Mouse (Mus musculus) lung, postnatal 10 days (tissue): Measurements from ENCODE around the gene Zfp292.
"Not testable (repeated sequence)": the region's sequence is repeated elsewhere in the genome, so short reads cannot be mapped to it uniquely, and the experiment has no call there.

Experiments
- DNase-seq: peaks from one replicate; pipeline ENCODE4 v3.0.0; 2021

Zfp292 gene

DNA sequence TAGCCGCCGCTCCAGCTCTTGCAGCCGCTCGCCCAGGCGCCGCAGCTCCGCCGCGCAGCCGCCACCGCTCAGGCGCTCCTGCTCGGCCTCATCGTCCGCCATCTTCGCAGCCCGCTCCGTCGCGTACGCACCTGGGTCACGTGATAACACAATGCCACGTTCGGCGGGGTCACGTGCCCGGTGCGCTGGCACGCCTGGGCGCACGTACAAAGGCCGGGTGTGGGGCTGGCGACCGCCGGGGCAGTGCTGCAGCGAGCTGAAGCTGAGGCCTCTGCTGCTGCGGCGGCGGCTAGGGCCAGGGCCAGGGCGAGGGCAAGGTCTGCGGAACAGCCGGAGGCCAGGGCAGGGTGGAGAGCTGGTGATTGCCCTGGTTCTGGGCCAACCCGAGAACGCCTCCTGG lies at the start of gene Zfp292:
TSS of gene Zfp292 (minus strand) at position 143 of the 400 bp plus-strand sequence.
- DNase-seq = peak; percentile 94

- DNase-seq = not testable (repeated sequence)
Observed at GRCm38 (mm10) chr4:34928386-34928785, 45.6 kb upstream of the Zfp292 start.

GRCm38 (mm10) chr4:34922177-34922870 lies 39.6 kb upstream of the Zfp292 start:
- peak; percentile 63 for DNase-seq

DNA sequence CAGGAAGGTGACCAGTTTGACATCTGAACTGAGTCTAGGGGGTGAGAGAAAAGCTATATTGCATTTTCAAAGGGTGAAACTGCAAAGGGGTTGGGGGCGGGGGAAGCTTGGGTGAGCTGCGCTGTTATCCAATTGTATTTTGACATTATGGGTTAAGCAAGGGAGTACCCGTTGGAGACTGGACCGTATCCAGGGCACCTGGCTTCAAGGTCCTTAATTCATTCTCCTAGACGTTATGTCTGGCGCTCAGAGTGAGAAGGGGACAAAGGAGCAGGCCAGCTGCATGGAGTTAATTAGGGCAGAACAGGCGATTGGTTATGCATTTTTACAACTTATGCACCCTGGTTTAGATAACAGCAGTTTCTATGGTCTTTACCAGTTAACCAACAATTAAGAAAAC lies 34.6 kb upstream of the Zfp292 start:
- DNase-seq = no peak

- DNase-seq = no peak
Observed at GRCm38 (mm10) chr4:34912171-34912570, 29.4 kb upstream of the Zfp292 start.

DNA sequence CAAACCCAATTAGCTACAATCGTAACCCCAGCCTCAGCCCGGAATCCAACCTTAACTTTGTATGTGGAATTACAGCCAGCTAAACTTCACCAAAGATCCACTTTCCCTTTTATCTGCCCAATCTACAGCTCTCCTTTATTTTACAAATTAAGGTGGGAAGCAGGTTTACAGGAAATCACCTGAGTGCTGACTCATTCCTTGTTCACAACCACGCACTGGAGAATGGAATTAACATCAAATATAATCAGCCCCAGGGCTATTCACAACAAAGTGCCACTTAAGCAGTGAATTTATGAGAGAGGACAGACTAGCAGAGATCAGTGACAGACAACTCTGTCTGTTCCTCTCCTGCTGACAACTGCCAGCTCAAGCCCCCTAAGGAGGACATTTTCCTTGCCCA lies 28.6 kb upstream of the Zfp292 start:
- no peak for DNase-seq

DNA sequence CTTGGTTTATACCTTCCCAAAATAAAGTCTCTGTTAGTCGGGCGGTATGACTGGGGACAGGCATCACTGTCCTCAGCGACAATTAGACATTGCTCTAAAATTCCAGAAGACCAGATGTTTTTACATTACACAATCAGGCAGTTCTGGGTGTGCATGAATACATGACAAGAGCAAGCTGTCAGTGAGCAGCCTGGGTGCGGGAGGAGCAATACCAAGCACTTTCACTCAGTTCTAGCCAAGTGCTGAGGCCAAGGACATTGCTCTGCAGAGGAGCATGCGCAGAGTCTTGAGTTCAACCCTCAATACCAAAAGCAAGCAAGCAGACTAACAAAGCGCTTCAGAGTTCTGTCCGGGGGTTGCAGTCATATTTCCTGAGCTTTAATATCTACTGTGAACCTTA lies 25.4 kb upstream of the Zfp292 start:
- peak; percentile 70 for DNase-seq

DNA sequence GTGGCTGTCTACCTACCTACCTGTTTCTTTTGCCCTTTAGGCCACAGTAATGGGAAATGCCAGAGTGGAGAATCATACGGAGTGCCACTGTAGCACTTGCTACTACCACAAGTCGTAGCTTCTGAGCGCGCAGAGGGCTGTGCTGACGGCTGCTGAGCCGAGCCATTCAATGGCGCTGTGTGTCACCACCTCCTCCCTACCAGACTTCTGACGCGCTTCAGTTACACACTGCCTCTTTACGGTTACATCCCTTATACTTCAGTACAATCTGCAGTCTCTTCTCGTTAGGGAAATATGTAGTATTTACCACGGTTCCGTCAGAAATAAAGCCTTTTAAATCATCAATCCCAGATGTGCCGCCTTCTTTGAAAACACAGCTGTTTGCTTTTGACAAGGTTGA lies 24.3 kb upstream of the Zfp292 start:
- no peak for DNase-seq

GRCm38 (mm10) chr4:34906151-34906550 lies 23.4 kb upstream of the Zfp292 start:
- DNase-seq = no peak

- DNase-seq = no peak
Observed at GRCm38 (mm10) chr4:34905396-34905795, 22.6 kb upstream of the Zfp292 start.

DNA sequence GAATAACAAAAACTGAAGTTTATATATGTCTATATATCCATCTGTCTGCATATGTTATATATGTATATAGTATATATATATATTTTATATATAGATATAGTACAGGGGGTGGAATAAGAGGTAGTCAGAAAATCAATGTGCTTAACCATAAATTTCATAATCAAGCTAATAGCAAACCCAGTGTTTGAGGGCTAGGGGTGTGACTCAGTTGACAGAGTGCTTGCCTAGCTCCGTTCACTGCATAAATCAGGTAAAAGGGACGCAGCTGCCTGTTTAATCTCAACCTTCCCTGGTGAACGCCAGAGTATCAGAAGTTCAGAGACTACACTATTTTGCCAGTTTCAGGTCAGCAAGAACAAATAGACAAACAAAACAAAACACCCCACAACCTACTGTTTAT lies 18.8 kb upstream of the Zfp292 start:
- DNase-seq = not testable (repeated sequence)

DNA sequence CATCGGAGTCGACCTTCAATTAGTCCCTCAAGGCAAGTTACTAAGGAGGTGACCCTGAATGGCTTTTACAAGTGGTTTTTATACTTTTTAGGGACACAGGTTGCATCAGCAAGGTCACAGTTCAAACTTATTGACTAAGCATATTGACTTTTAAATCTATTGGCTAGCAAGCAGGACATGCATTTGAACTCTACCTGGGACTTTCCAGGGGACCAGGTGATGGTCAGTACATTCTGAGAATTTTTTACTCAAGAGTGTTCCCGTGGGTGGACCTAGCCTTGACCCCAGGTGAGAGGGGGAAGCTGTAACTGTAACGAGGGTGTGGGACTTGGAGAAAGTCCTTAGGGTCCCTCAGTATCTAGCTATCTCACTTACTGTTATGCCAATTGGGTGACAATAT lies 18.4 kb upstream of the Zfp292 start:
- DNase-seq = no peak

GRCm38 (mm10) chr4:34900155-34900554 lies 17.4 kb upstream of the Zfp292 start:
- no peak for DNase-seq

GRCm38 (mm10) chr4:34899322-34899721 lies 16.6 kb upstream of the Zfp292 start:
- no peak for DNase-seq

DNA sequence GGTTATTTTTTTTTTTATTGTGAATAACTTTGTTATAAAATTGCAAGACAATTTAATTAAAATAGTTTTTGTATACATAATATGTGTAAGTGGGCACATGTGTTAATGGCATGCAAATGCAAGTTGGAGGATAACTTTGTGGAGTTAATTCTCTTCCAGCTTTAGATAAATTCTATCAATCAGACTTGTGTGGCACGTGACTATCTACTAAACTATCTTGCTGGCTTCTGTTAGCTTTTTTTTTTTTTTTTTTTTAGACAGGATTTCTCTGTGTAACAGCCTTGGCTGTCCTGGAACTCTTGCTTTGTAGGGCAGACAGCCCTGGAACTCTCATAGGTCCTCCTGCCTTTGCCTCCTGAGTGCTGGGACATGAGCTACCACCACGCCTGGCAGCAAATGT lies 15.7 kb upstream of the Zfp292 start:
- no peak for DNase-seq

GRCm38 (mm10) chr4:34893479-34893878 lies 10.7 kb upstream of the Zfp292 start, which contains the start of gene Cga:
TSS of gene Cga (plus strand) at chr4:34893779.
- DNase-seq = no peak

DNA sequence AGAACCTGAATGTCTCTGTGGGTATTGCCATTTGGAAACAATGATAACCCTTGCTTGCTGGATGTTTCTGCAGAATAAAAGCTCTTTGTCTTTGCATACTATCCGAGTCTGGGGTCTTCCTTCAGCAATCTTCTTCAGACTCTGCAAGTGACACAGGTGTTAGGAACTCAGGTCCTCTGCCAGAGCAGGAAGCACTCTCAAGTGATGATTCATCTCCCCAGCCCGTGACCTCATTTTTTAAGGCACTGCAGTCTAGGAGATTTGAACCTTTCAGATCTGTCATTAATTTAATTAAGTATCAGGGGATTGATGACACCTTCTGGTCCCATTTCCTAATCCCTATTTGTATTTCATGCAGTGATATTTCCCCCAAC lies 7.0 kb upstream of the Zfp292 start:
- DNase-seq = no peak

DNA sequence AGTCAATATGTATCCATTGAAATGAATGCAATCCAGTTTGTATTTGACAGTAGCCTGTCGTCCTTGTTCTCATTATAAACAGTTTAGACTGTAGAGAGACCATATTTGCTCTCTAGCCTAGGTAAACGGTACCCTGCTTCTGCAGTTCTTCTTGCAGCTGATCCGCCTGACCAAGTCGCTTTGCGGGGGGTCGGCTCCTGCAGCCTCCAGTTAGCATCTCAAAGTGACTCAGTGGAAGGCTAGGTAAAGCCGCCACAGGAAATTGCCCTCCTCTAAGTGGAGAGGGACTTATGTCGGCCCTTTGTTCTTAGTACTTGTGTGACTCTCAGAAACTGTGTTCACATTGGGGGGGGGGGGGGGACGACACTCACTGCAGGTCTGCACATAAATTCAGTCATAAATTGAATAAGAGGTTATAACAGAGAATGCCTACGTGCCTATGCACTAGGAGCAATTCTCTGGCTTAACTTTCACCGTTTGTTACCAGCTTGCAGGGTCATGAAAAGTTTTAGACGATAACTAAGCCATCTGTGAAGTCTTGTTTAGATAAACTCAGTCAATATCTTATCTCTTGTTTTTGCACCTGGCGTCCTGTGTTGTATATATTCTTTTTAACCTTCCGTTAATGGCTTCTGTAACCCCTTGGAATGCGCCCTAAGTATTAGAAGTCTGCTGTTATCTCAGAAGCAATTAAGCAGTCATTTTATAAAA lies 6.5 kb upstream of the Zfp292 start:
- DNase-seq = no peak

DNA sequence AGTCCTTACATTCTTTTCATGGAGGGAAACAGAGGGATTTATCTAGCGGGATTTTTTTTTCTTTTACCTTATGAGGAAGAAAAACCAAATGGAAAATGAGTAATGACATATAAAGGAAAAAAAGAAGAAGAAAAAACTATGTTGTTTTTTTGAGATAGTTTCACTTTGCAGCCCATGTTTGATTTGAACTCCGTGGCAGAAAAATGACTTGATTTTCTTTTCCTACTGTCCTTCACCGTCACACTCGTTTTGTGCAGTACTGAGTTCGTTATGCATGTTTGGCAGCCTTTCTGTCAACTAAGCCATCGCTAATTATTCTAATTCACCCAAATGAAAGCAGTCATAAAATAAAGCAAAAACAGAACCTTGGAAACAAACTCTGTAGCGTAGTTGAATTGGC lies 4.5 kb upstream of the Zfp292 start:
- no peak for DNase-seq

- peak; percentile 91 for DNase-seq
Observed at GRCm38 (mm10) chr4:34886490-34887111, 3.8 kb upstream of the Zfp292 start.

GRCm38 (mm10) chr4:34885631-34886351 lies 3.0 kb upstream of the Zfp292 start:
- no peak for DNase-seq

GRCm38 (mm10) chr4:34883366-34884029 lies 738 bp upstream of the Zfp292 start:
- no peak for DNase-seq

- peak; percentile 74 for DNase-seq
Observed at GRCm38 (mm10) chr4:34882291-34882769, 430 bp downstream of the Zfp292 start.
